Mouse (Mus musculus) layer of hippocampus, adult 2 months (tissue): ENCODE measurements at regions not wholly inside any gene's neighbourhood (a gene's known extent, or its start where the extent isn't known, plus 50 kb on each side); places are given as distances from the start of the nearest gene placed in this dataset.
"Not testable (repeated sequence)": the region's sequence is repeated elsewhere in the genome, so short reads cannot be mapped to it uniquely, and the experiment has no call there.

Experiments used
- DNase-seq, 2 experiments: peaks; one replicate each; pipeline ENCODE4 v3.0.0; 2022; ENCODE audit warnings: low spot score in 2 of 2
- H3K27ac ChIP-seq: fragments of 200-600 bp; 2 replicates; pipeline ENCODE4 v1.8.1; 2022
- H3K4me3 ChIP-seq: fragments of 200-600 bp; 2 replicates; pipeline ENCODE4 v1.8.1; 2022; ENCODE audit warnings: mild to moderate bottlenecking
- CTCF ChIP-seq: fragments of 200-600 bp; conservative IDR thresholded peaks from 2 replicates; pipeline ENCODE4 v1.8.1; 2022; ENCODE audit warnings: antibody characterized with exemption, mild to moderate bottlenecking, moderate library complexity

- TF ChIP-seq CTCF = peak; percentile 98
- H3K27ac ChIP-seq = no peak overlapping the region
- peak; percentile 9 to 62 for DNase-seq
- no peak overlapping the region for H3K4me3 ChIP-seq
These were observed 100.7 kb downstream of the Fasl start for GRCm38 (mm10) chr1:161687548-161687947.

GRCm38 (mm10) chr1:161680558-161680957 lies 107.7 kb downstream of the Fasl start:
- no peak overlapping the region for H3K27ac ChIP-seq
- TF ChIP-seq CTCF = no peak
- no peak overlapping the region for H3K4me3 ChIP-seq
- DNase-seq = no peak

- no peak for DNase-seq
- no peak overlapping the region for H3K4me3 ChIP-seq
- no peak for TF ChIP-seq CTCF
- H3K27ac ChIP-seq = no peak overlapping the region
These were observed 117.4 kb downstream of the Fasl start for GRCm38 (mm10) chr1:161670937-161671336.

GRCm38 (mm10) chr1:161664321-161664720 lies 124.0 kb downstream of the Fasl start:
- DNase-seq = no peak
- H3K4me3 ChIP-seq = no peak overlapping the region
- no peak for TF ChIP-seq CTCF
- H3K27ac ChIP-seq = no peak overlapping the region

GRCm38 (mm10) chr1:161663351-161663750 lies 124.9 kb downstream of the Fasl start:
- H3K4me3 ChIP-seq = no peak overlapping the region
- no peak for DNase-seq
- no peak overlapping the region for H3K27ac ChIP-seq
- TF ChIP-seq CTCF = no peak

GRCm38 (mm10) chr1:161662241-161662640 lies 126.1 kb downstream of the Fasl start:
- H3K4me3 ChIP-seq = no peak overlapping the region
- TF ChIP-seq CTCF = no peak
- H3K27ac ChIP-seq = no peak overlapping the region
- peak; percentile 10 to 11 for DNase-seq

GRCm38 (mm10) chr1:161657511-161657910 lies 130.8 kb downstream of the Fasl start:
- TF ChIP-seq CTCF = no peak
- Histone ChIP-seq H3K4me3 (no peak overlapping the region), H3K27ac (no peak overlapping the region)
- DNase-seq = no peak

GRCm38 (mm10) chr1:161649387-161649786 lies 138.9 kb downstream of the Fasl start:
- H3K27ac ChIP-seq = no peak overlapping the region
- peak; percentile 47 for TF ChIP-seq CTCF
- DNase-seq = no peak

GRCm38 (mm10) chr1:161632098-161632497 lies 137.6 kb downstream of the Tnfsf18 start:
- Histone ChIP-seq H3K4me3 (no peak overlapping the region), H3K27ac (no peak overlapping the region)
- no peak for DNase-seq
- TF ChIP-seq CTCF = no peak

More at GRCm38 (mm10) chr1:161649387-161649786, 138.9 kb downstream of the Fasl start:
- H3K4me3 ChIP-seq = no peak overlapping the region

- TF ChIP-seq CTCF = no peak
- Histone ChIP-seq H3K27ac (no peak overlapping the region), H3K4me3 (no peak overlapping the region)
- peak in 1 of 2 experiments; percentile 4 for DNase-seq
These were observed 126.8 kb downstream of the Tnfsf18 start for GRCm38 (mm10) chr1:161621291-161621690.

- DNase-seq, H3K4me3 ChIP-seq, H3K27ac ChIP-seq: not testable (repeated sequence)
These were observed 119.6 kb downstream of the Tnfsf18 start for GRCm38 (mm10) chr1:161614091-161614490.

- not testable (repeated sequence) for H3K4me3 ChIP-seq, H3K27ac ChIP-seq, DNase-seq
These were observed 119.2 kb downstream of the Tnfsf18 start for GRCm38 (mm10) chr1:161613658-161614057.

- H3K4me3 ChIP-seq = no peak overlapping the region
- DNase-seq = no peak
- no peak for TF ChIP-seq CTCF
- no peak overlapping the region for H3K27ac ChIP-seq
These were observed 113.0 kb downstream of the Tnfsf18 start for GRCm38 (mm10) chr1:161607446-161607845.

- peak; percentile 54 for TF ChIP-seq CTCF
- DNase-seq = no peak
- no peak overlapping the region for H3K4me3 ChIP-seq
These were observed 107.7 kb downstream of the Tnfsf18 start for GRCm38 (mm10) chr1:161602150-161602549.

GRCm38 (mm10) chr1:161601167-161601566 lies 106.7 kb downstream of the Tnfsf18 start:
- no peak for TF ChIP-seq CTCF
- Histone ChIP-seq H3K27ac (no peak overlapping the region), H3K4me3 (no peak overlapping the region)
- DNase-seq = no peak

More at GRCm38 (mm10) chr1:161602150-161602549, 107.7 kb downstream of the Tnfsf18 start:
- no peak overlapping the region for H3K27ac ChIP-seq
